Mouse (Mus musculus): ENCODE results near the gene Btbd8. TPM values are rescaled to one million over a fixed set of nuclear protein-coding genes. Genes with fewer than 3 reads are reported as not detected.
A peak's percentile ranks its signal among the peaks of the same experiment; 100 is the strongest.

Gene Btbd8
- polyA plus RNA-seq, 1 experiment from 2014 or later: 4.2 TPM

GRCm38 (mm10) chr5:107467098-107467497, 29.3 kb downstream of the Btbd8 start:
- no peak for DNase-seq (ENCODE audit: extremely low spot score, low spot score)
- whole genome bisulfite sequencing: 68% methylated on average over 4 of the region's 4 CpGs
- H3K4me1 ChIP-seq: peaks cover 12% of the 10 kb centered on the region
- H3K36me3 ChIP-seq (replicated peaks): no peaks in the 10 kb centered on the region
- H3K4me3 ChIP-seq: no peak overlapping the region
- H3K27ac ChIP-seq: no peak overlapping the region
- H3K27me3 ChIP-seq (ENCODE audit: poor library complexity, severe bottlenecking): no peaks in the 10 kb centered on the region
- H3K9me3 ChIP-seq: no peaks in the 10 kb centered on the region

- Histone ChIP-seq H3K4me1 (peaks cover 12% of the 10 kb centered on the region), H3K9me3 (no peaks in the 10 kb centered on the region), H3K4me3 (no peak overlapping the region), H3K36me3 (replicated peaks) (peaks cover 7% of the 10 kb centered on the region; the same call in 1 of the 2 replicates), H3K27me3 (ENCODE audit: poor library complexity, severe bottlenecking) (no peaks in the 10 kb centered on the region), H3K27ac (no peak overlapping the region)
- 86% methylated on average over 10 of the region's 10 CpGs for WGBS
- no peak for DNase-seq (ENCODE audit: extremely low spot score, low spot score)
Measured at GRCm38 (mm10) chr5:107470600-107471329, 33.0 kb downstream of the Btbd8 start.

GRCm38 (mm10) chr5:107480194-107480593, 42.4 kb downstream of the Btbd8 start:
- Histone ChIP-seq H3K27ac (no peak overlapping the region), H3K9me3 (no peaks in the 10 kb centered on the region), H3K27me3 (ENCODE audit: poor library complexity, severe bottlenecking) (no peaks in the 10 kb centered on the region), H3K4me3 (no peak overlapping the region), H3K36me3 (replicated peaks) (0 out of 2 replicates have a peak, but pooled peaks cover 3% of the 10 kb centered on the region), H3K4me1 (no peaks in the 10 kb centered on the region)
- no peak for DNase-seq (ENCODE audit: extremely low spot score, low spot score)
- 97% methylated on average over 2 of the region's 2 CpGs for WGBS

- WGBS: 87% methylated on average over 4 of the region's 4 CpGs
- H3K4me3 ChIP-seq: no peak overlapping the region
Measured at GRCm38 (mm10) chr5:107488996-107489395, 51.2 kb downstream of the Btbd8 start.

GRCm38 (mm10) chr5:107491036-107491435, 53.2 kb downstream of the Btbd8 start:
- Histone ChIP-seq H3K4me3 (no peak overlapping the region), H3K27ac (no peak overlapping the region)
- 89% methylated on average over 9 of the region's 9 CpGs for WGBS

More at GRCm38 (mm10) chr5:107488996-107489395, 51.2 kb downstream of the Btbd8 start:
- H3K36me3 ChIP-seq (replicated peaks): 0 out of 2 replicates have a peak, but pooled peaks cover 3% of the 10 kb centered on the region
- DNase-seq (ENCODE audit: extremely low spot score, low spot score): no peak
- H3K9me3 ChIP-seq: no peaks in the 10 kb centered on the region
- H3K27me3 ChIP-seq (ENCODE audit: poor library complexity, severe bottlenecking): no peaks in the 10 kb centered on the region
- H3K4me1 ChIP-seq: no peaks in the 10 kb centered on the region
- H3K27ac ChIP-seq: no peak overlapping the region

GRCm38 (mm10) chr5:107492471-107492870, 54.7 kb downstream of the Btbd8 start:
- Histone ChIP-seq H3K36me3 (replicated peaks) (peaks cover 8% of the 10 kb centered on the region), H3K4me3 (no peak overlapping the region), H3K27ac (no peak overlapping the region), H3K9me3 (no peaks in the 10 kb centered on the region), H3K27me3 (ENCODE audit: poor library complexity, severe bottlenecking) (no peaks in the 10 kb centered on the region), H3K4me1 (peaks cover 2% of the 10 kb centered on the region)
- no peak for DNase-seq (ENCODE audit: extremely low spot score, low spot score)
- WGBS: 93% methylated on average over 2 of the region's 2 CpGs

More at GRCm38 (mm10) chr5:107491036-107491435, 53.2 kb downstream of the Btbd8 start:
- H3K36me3 ChIP-seq (replicated peaks): peaks cover 8% of the 10 kb centered on the region
- H3K4me1 ChIP-seq: no peaks in the 10 kb centered on the region
- H3K27me3 ChIP-seq (ENCODE audit: poor library complexity, severe bottlenecking): no peaks in the 10 kb centered on the region
- no peak for DNase-seq (ENCODE audit: extremely low spot score, low spot score)
- H3K9me3 ChIP-seq: no peaks in the 10 kb centered on the region

- Histone ChIP-seq H3K4me1 (peaks cover 20% of the 10 kb centered on the region), H3K27me3 (ENCODE audit: poor library complexity, severe bottlenecking) (no peaks in the 10 kb centered on the region), H3K36me3 (replicated peaks) (peaks cover 8% of the 10 kb centered on the region), H3K4me3 (no peak overlapping the region), H3K27ac (no peak overlapping the region), H3K9me3 (no peaks in the 10 kb centered on the region)
- no peak for DNase-seq (ENCODE audit: extremely low spot score, low spot score)
- WGBS: 96% methylated on average over 5 of the region's 5 CpGs
Measured at GRCm38 (mm10) chr5:107494759-107495158, 57.0 kb downstream of the Btbd8 start.

- peaks cover 20% of the 10 kb centered on the region for H3K4me1 ChIP-seq
- no peak overlapping the region; the same call in 1 of the 2 replicates for H3K27ac ChIP-seq
- H3K4me3 ChIP-seq: no peak overlapping the region
- peaks cover 8% of the 10 kb centered on the region for H3K36me3 ChIP-seq (replicated peaks)
- DNase-seq (ENCODE audit: extremely low spot score, low spot score): no peak
- H3K9me3 ChIP-seq: no peaks in the 10 kb centered on the region
- no peaks in the 10 kb centered on the region for H3K27me3 ChIP-seq (ENCODE audit: poor library complexity, severe bottlenecking)
- WGBS: 92% methylated on average over 2 of the region's 2 CpGs
Measured at GRCm38 (mm10) chr5:107496047-107496446, 58.2 kb downstream of the Btbd8 start.

- peak; percentile 49 for DNase-seq (ENCODE audit: extremely low spot score, low spot score)
- H3K27ac ChIP-seq: peak overlapping the region; percentile 72
- no peaks in the 10 kb centered on the region for H3K9me3 ChIP-seq
- peak overlapping the region; percentile 31; the same call in 1 of the 2 replicates for H3K4me3 ChIP-seq
- H3K27me3 ChIP-seq (ENCODE audit: poor library complexity, severe bottlenecking): no peaks in the 10 kb centered on the region
- peaks cover 5% of the 10 kb centered on the region for H3K36me3 ChIP-seq (replicated peaks)
- H3K4me1 ChIP-seq: peaks cover 20% of the 10 kb centered on the region
- WGBS: 59% methylated on average over 10 of the region's 10 CpGs
Measured at GRCm38 (mm10) chr5:107497519-107498501, 60.0 kb downstream of the Btbd8 start.

GRCm38 (mm10) chr5:107498806-107499310, 61.1 kb downstream of the Btbd8 start:
- 68% methylated on average over 5 of the region's 5 CpGs for WGBS
- DNase-seq (ENCODE audit: extremely low spot score, low spot score): no peak

GRCm38 (mm10) chr5:107499891-107500535, 62.2 kb downstream of the Btbd8 start:
- H3K36me3 ChIP-seq (replicated peaks): peaks cover 8% of the 10 kb centered on the region; the same call in 1 of the 2 replicates
- H3K27ac ChIP-seq: no peak overlapping the region
- H3K9me3 ChIP-seq: no peaks in the 10 kb centered on the region
- peaks cover 20% of the 10 kb centered on the region for H3K4me1 ChIP-seq
- DNase-seq (ENCODE audit: extremely low spot score, low spot score): no peak
- WGBS: 90% methylated on average over 5 of the region's 5 CpGs
- no peaks in the 10 kb centered on the region for H3K27me3 ChIP-seq (ENCODE audit: poor library complexity, severe bottlenecking)
- H3K4me3 ChIP-seq: no peak overlapping the region

More at GRCm38 (mm10) chr5:107498806-107499310, 61.1 kb downstream of the Btbd8 start:
- Histone ChIP-seq H3K4me1 (peaks cover 20% of the 10 kb centered on the region), H3K27ac (no peak overlapping the region), H3K27me3 (ENCODE audit: poor library complexity, severe bottlenecking) (no peaks in the 10 kb centered on the region), H3K4me3 (no peak overlapping the region), H3K9me3 (no peaks in the 10 kb centered on the region), H3K36me3 (replicated peaks) (peaks cover 9% of the 10 kb centered on the region)

- Histone ChIP-seq H3K4me3 (no peak overlapping the region), H3K27ac (no peak overlapping the region)
- 89% methylated on average over 1 of the region's 1 CpGs for WGBS
Measured at GRCm38 (mm10) chr5:107500741-107501140, 62.9 kb downstream of the Btbd8 start.

More at GRCm38 (mm10) chr5:107500741-107501140, 62.9 kb downstream of the Btbd8 start:
- no peak for DNase-seq (ENCODE audit: extremely low spot score, low spot score)
- no peaks in the 10 kb centered on the region for H3K27me3 ChIP-seq (ENCODE audit: poor library complexity, severe bottlenecking)
- H3K4me1 ChIP-seq: peaks cover 20% of the 10 kb centered on the region
- H3K36me3 ChIP-seq (replicated peaks): peaks cover 13% of the 10 kb centered on the region; the same call in 1 of the 2 replicates
- no peaks in the 10 kb centered on the region for H3K9me3 ChIP-seq
